Mouse (Mus musculus) heart, postnatal 36 days (tissue): ENCODE measurements at regions not wholly inside any gene's neighbourhood (a gene's known extent, or its start where the extent isn't known, plus 50 kb on each side); places are given as distances from the start of the nearest gene placed in this dataset.

Experiments used
- DNase-seq, 2 experiments: peaks; one replicate each; pipeline ENCODE4 v3.0.0; 2021 to 2022
- intact Hi-C: fragments of 180-260 bp; cut with DNase I; formaldehyde crosslinking; loops from one replicate; pipeline ENCODE4 v1.15.1; 2025

GRCm38 (mm10) chr14:8961554-8961953, 295.5 kb upstream of the 4930452B06Rik start:
- DNase-seq: no peak
- intact Hi-C loops: no loop called here

GRCm38 (mm10) chr14:8952853-8953397, 286.9 kb upstream of the 4930452B06Rik start:
- intact Hi-C loops: no loop called here
- peak; percentile 14 to 23 for DNase-seq

- no peak for DNase-seq
- intact Hi-C loops: no loop called here
Observed at GRCm38 (mm10) chr14:8948751-8949150, 282.7 kb upstream of the 4930452B06Rik start.

GRCm38 (mm10) chr14:8946851-8947625, 281.0 kb upstream of the 4930452B06Rik start:
- DNase-seq: no peak
- intact Hi-C loops: no loop called here

- DNase-seq: peak; percentile 13 to 28
- intact Hi-C loops: loop anchor here (10.0 kb wide), 1 partner anchor 460 kb away; no protein-coding TSS in a partner anchor
Observed at GRCm38 (mm10) chr14:8935121-8935520, 269.1 kb upstream of the 4930452B06Rik start.
